Mouse (Mus musculus) stomach, embryonic 14.5 days (tissue): ENCODE measurements around the gene Alox8. TPM values are rescaled to one million over a fixed set of nuclear protein-coding genes. Genes with fewer than 3 reads are reported as not detected.
A peak's percentile ranks its signal among the peaks of the same experiment; 100 is the strongest.

ENCODE experiments used
- ATAC-seq: fragments of 200-750 bp; cut with Nextera tagmentation; 2 replicates; pipeline ENCODE4 v1.8.0; 2017; ENCODE audit warnings: low read depth, moderate TSS enrichment; ENCODE audit not compliant: insufficient number of reproducible peaks, insufficient read depth, low FRiP score
- H3K27ac ChIP-seq: fragments of 300-500 bp; sonication (generic); 2 replicates; pipeline ENCODE4 v1.5.1; 2014; ENCODE audit warnings: mild to moderate bottlenecking, low read length, moderate library complexity, mixed read lengths
- H3K27me3 ChIP-seq: fragments of 300-500 bp; sonication (generic); 2 replicates; pipeline ENCODE4 v1.6.1; 2014; ENCODE audit warnings: low read length, control low read depth, mixed read lengths; ENCODE audit not compliant: control insufficient read depth, insufficient read depth
- H3K36me3 ChIP-seq: fragments of 300-500 bp; sonication (generic); 2 replicates; pipeline ENCODE4 v1.6.1; 2014; ENCODE audit warnings: mild to moderate bottlenecking, control low read depth, low read length, moderate library complexity, mixed read lengths; ENCODE audit not compliant: control insufficient read depth, insufficient read depth
- H3K4me1 ChIP-seq: fragments of 300-500 bp; sonication (generic); 2 replicates; pipeline ENCODE4 v1.6.1; 2014; ENCODE audit warnings: low read length, control low read depth, mixed read lengths; ENCODE audit not compliant: control insufficient read depth, insufficient read depth
- H3K4me2 ChIP-seq: fragments of 300-500 bp; sonication (generic); replicated peaks from 2 replicates; pipeline ENCODE4 v1.6.1; 2014; ENCODE audit warnings: low read depth, low read length, control low read depth
- H3K4me3 ChIP-seq: fragments of 300-500 bp; sonication (generic); 2 replicates; pipeline ENCODE4 v1.5.1; 2014; ENCODE audit warnings: low read depth, low read length, control low read depth
- H3K9ac ChIP-seq: fragments of 300-500 bp; sonication (generic); replicated peaks from 2 replicates; pipeline ENCODE4 v1.6.1; 2014; ENCODE audit warnings: low read depth, mild to moderate bottlenecking, control low read depth, low read length, moderate library complexity, mixed read lengths
- H3K9me3 ChIP-seq: fragments of 300-500 bp; sonication (generic); 2 replicates; pipeline ENCODE4 v1.6.1; 2016; ENCODE audit warnings: low read depth, low read length, control low read depth; ENCODE audit not compliant: control insufficient read depth
- WGBS: fragments of 180-500 bp; shearing (Covaris S2); extraction: QIAGEN DNeasy Blood & Tissue Kit; methylation state at CpG from one replicate; pipeline ENCODE4 v1.1.7; 2014; 5-methylcytosine and 5-hydroxymethylcytosine counted together
- polyA plus RNA-seq: library from polyadenylated mRNA; unstranded; fragments of >200 nt; fragmentation: Nextera tagmentation; extraction: Ambion mirVana; gene quantifications from 2 replicates; pipeline ENCODE4 v1.2.1, GENCODE M21; 2014

Gene Alox8
- polyA plus RNA-seq, 1 experiment from 2014 or later, result not detected

GRCm38 (mm10) chr11:69148451-69148960, 49.1 kb downstream of the Alox8 start:
- ATAC-seq, result no peak
- 85% methylated on average over 5 of the region's 5 CpGs for WGBS

GRCm38 (mm10) chr11:69147546-69147945, 50.1 kb downstream of the Alox8 start:
- H3K9ac ChIP-seq, result no peak overlapping the region
- H3K4me1 ChIP-seq, result no peaks in the 10 kb centered on the region
- no peak overlapping the region for H3K27ac ChIP-seq
- H3K36me3 ChIP-seq, result no peaks in the 10 kb centered on the region
- no peak overlapping the region for H3K4me2 ChIP-seq
- H3K27me3 ChIP-seq, result no peaks in the 10 kb centered on the region
- WGBS, result 79% methylated on average over 7 of the region's 7 CpGs
- H3K9me3 ChIP-seq, result no peaks in the 10 kb centered on the region
- H3K4me3 ChIP-seq, result no peak overlapping the region
- ATAC-seq, result no peak

More at GRCm38 (mm10) chr11:69148451-69148960, 49.1 kb downstream of the Alox8 start:
- no peaks in the 10 kb centered on the region for H3K27me3 ChIP-seq
- no peak overlapping the region for H3K4me3 ChIP-seq
- no peaks in the 10 kb centered on the region for H3K36me3 ChIP-seq
- no peaks in the 10 kb centered on the region for H3K9me3 ChIP-seq
- no peak overlapping the region for H3K27ac ChIP-seq
- no peaks in the 10 kb centered on the region for H3K4me1 ChIP-seq
- H3K9ac ChIP-seq, result no peak overlapping the region
- H3K4me2 ChIP-seq, result no peak overlapping the region

DNA sequence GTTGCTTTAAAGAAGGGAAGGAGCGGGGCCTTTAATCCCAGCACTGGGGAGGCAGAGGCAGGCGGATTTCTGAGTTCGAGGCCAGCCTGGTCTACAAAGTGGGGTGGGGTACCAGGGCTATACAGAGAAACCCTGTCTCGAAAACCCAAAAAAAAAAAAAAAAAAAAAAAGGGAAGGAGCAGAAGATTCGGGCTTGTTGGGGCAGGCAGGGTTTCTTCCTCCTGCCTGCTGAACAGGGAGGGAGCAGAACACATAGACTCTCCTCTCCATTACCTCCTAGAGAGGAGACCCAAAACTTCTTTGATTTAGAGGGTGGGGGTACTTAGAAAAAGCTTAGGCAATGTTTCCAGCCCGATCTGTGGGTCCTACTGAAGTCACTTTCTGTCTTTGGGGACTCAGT, 62.3 kb downstream of the Alox8 start:
- Histone ChIP-seq H3K36me3 (no peaks in the 10 kb centered on the region), H3K4me3 (no peak overlapping the region), H3K4me2 (no peak overlapping the region), H3K9ac (no peak overlapping the region), H3K27me3 (no peaks in the 10 kb centered on the region), H3K9me3 (no peaks in the 10 kb centered on the region), H3K4me1 (no peaks in the 10 kb centered on the region), H3K27ac (no peak overlapping the region)
- 91% methylated on average over 6 of the region's 6 CpGs for WGBS
- no peak for ATAC-seq

DNA sequence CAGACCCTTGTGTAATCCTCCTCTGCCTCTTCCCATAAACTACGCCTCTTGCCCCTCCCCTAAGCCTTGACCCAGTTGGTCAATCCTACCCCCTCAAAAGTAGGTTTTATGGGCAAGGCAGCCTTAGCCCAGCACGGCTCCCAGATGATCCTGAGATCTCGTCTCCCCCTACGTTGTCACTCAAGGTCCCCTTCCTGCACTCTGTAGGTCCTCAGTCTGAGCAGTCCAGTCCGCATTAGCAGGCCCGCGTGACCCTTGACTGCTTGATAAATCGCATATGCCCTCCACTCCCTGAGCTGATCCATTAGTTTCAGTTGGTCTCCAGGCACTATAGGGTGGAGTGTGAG, 63.0 kb downstream of the Alox8 start:
- H3K27me3 ChIP-seq, result no peaks in the 10 kb centered on the region
- no peak; the same call in 1 of the 2 replicates for ATAC-seq
- peak overlapping the region; percentile 56 for H3K4me2 ChIP-seq
- WGBS, result 25% methylated on average over 8 of the region's 8 CpGs
- H3K9ac ChIP-seq, result 0 out of 2 replicates have a peak overlapping the region, but pooled peaks have one; percentile 7
- H3K9me3 ChIP-seq, result no peaks in the 10 kb centered on the region
- no peaks in the 10 kb centered on the region for H3K4me1 ChIP-seq
- H3K36me3 ChIP-seq, result no peaks in the 10 kb centered on the region
- peak overlapping the region; percentile 38 for H3K4me3 ChIP-seq
- H3K27ac ChIP-seq, result no peak overlapping the region

Other genes starting within 250 kb of the Alox8 start
- 10.9 and 13.0 TPM in 2 replicates for gene Arhgef15, start 240.4 kb downstream of the Alox8 start, polyA plus RNA-seq
- 4.1 and 5.4 TPM in 2 replicates for gene Slc25a35, start 229.7 kb downstream of the Alox8 start, polyA plus RNA-seq
- gene Rangrf, start 222.7 kb downstream of the Alox8 start, polyA plus RNA-seq, result 58.9 and 63.6 TPM in 2 replicates
- 31.8 and 36.6 TPM in 2 replicates for gene Pfas, start 189.4 kb downstream of the Alox8 start, polyA plus RNA-seq
- 45.0 and 47.3 TPM in 2 replicates for gene Ctc1, start 181.9 kb downstream of the Alox8 start, polyA plus RNA-seq
- 147 and 153 TPM in 2 replicates for gene Aurkb, start 152.2 kb downstream of the Alox8 start, polyA plus RNA-seq
- gene Borcs6, start 138.1 kb downstream of the Alox8 start, polyA plus RNA-seq, result 9.2 and 11.0 TPM in 2 replicates
- gene Tmem107, start 127.0 kb downstream of the Alox8 start, polyA plus RNA-seq, result 59.4 and 59.8 TPM in 2 replicates
- gene Vamp2, start 109.4 kb downstream of the Alox8 start, polyA plus RNA-seq, result 104 and 107 TPM in 2 replicates
- gene Per1, start 102.6 kb downstream of the Alox8 start, polyA plus RNA-seq, result 10.5 and 15.1 TPM in 2 replicates
- 0.39 and 0.54 TPM in 2 replicates for gene Hes7, start 77.4 kb downstream of the Alox8 start, polyA plus RNA-seq
- gene 9130213A22Rik, start 75.3 kb downstream of the Alox8 start, polyA plus RNA-seq, result 0.29 and 0.36 TPM in 2 replicates
- gene Aloxe3, start 71.9 kb downstream of the Alox8 start, polyA plus RNA-seq, result 0.29 and 0.49 TPM in 2 replicates
- not detected in 2 replicates for gene Alox12b, start 40.9 kb downstream of the Alox8 start, polyA plus RNA-seq
- gene Gucy2e, start 39.2 kb upstream of the Alox8 start, polyA plus RNA-seq, result 0.06 TPM in 1 of 2 replicates, not detected in the other
- gene Cntrob, start 125.9 kb upstream of the Alox8 start, polyA plus RNA-seq, result 13.9 and 16.4 TPM in 2 replicates
- 141 and 147 TPM in 2 replicates for gene Trappc1, start 126.1 kb upstream of the Alox8 start, polyA plus RNA-seq
- gene Kcnab3, start 128.4 kb upstream of the Alox8 start, polyA plus RNA-seq, result 1.7 TPM in 2 replicates
- gene Rnf227, start 142.6 kb upstream of the Alox8 start, polyA plus RNA-seq, result 15.3 and 16.3 TPM in 2 replicates
- 85.3 and 87.4 TPM in 2 replicates for gene Chd3, start 171.6 kb upstream of the Alox8 start, polyA plus RNA-seq
- 158 and 177 TPM in 2 replicates for gene Naa38, start 197.6 kb upstream of the Alox8 start, polyA plus RNA-seq
- 15.0 and 23.5 TPM in 2 replicates for gene Cyb5d1, start 197.8 kb upstream of the Alox8 start, polyA plus RNA-seq
- 30.0 and 30.3 TPM in 2 replicates for gene Tmem88, start 200.4 kb upstream of the Alox8 start, polyA plus RNA-seq
- gene Kdm6b, start 215.8 kb upstream of the Alox8 start, polyA plus RNA-seq, result 30.6 and 34.3 TPM in 2 replicates